Mouse (Mus musculus) WW6 (cell line): ENCODE measurements around the gene Ythdf1.

Experiments
- DNase-seq: peaks from one replicate; pipeline ENCODE4 v3.0.0-alpha.2; 2013; ENCODE audit warnings: low read depth, low spot score

The Ythdf1 gene

DNA sequence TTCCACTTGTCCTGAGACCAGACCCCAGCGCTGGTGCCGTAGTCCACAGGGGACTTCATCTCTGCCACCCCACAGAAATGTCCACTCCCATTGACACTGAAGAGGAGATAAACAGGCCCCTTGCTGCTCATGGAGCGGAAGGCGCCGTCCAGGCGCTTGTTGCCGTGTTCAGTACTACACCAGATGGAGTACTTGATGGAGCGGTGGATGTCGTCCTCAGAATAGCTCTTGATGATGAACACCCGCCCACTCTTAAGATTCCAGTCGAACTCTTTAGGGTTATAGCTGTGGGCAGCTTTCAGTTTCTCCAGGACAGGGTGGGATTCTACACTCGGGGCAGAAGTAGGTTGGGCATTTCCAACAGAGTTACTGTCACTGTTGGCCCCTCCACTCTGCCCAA, 9.8 kb downstream of the Ythdf1 start:
- no peak for DNase-seq

DNA sequence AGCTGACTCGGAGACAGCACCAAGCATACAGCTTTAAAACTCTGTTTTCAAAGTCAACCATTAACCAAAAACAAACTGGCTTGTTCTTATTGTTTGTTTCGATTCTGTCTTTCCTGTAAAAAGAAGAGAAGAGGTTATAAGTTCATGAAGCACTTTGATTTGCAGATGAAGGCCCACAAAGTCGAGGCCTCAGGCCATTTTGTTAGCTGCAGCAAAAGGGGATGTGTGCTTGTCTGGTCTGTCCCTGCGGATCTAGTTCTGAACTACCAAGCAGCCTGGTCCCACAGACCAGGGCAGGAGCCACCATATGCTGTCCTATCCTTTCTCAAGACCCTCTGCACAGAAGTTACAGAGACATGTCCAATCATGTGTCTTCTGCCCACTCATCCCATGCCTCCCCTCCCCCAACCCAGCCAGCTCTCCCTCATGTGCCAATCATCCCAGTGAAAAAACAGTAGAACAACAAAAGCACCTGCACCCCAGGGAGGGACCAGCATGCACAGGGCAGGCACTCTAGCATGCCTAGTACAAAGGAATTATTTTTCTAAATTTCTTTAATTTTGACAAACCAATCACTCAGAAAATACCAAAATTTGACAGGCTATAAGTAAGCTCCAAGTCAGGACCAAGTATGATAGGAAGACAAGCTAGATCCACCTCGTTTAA, 15.1 kb downstream of the Ythdf1 start:
- no peak for DNase-seq

DNA sequence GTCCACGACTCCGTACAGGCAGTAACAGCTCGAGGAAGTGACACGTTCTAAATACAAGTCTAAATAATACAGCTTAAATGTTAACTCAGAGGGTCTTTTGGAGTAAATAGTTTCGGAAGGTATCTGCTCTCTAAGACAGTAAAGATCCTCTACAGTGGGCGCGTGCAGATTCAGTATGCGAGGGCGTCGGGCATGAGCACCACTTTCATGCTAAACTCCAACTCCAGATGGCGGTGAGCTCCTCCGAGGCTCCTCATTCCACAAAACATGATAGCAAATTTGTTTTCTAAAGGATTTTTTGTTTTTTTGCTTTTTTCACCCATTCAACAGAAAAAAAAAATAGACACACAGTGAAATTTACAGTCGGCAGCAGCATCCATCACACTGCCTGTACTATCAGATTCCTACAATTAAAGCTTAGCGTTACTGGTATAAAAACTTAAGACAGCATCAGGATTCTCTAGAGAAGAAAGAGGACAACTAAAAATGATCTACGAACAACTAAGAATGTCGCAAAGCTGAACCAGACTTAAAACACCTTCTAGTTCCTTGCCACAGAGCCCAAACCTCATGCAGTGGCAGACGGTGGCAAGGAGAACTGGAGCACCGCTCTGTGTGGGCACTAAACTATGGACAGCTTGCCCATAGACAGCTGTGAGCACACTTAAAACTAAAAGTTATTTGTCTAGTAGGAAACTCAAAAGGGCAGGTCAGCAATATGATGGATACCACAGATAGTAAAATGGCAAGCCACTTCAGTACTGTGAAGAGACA, 16.1 kb downstream of the Ythdf1 start:
- no peak for DNase-seq

- DNase-seq: no peak
These were observed 18.7 kb downstream of the Ythdf1 start for GRCm38 (mm10) chr2:180902086-180902485.

DNA sequence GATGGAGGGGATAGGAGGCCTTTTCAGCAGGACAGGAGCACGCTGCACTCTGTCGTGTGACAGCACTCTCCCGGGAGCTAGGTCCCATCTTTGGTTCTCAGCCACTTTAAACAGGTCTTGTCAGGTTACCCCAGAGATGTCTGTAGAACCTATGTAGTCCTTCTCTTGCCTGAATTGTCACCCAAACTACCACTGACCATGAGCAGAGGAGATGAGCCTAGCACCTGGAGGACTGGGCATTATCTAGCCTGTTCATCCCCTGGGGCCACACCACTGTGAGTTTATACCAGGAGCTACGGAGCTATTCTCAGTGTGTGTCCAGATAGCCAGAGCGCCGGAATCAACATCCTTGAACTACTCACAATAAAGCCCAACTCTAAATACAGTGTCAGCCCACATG, 22.9 kb downstream of the Ythdf1 start:
- DNase-seq: no peak

DNA sequence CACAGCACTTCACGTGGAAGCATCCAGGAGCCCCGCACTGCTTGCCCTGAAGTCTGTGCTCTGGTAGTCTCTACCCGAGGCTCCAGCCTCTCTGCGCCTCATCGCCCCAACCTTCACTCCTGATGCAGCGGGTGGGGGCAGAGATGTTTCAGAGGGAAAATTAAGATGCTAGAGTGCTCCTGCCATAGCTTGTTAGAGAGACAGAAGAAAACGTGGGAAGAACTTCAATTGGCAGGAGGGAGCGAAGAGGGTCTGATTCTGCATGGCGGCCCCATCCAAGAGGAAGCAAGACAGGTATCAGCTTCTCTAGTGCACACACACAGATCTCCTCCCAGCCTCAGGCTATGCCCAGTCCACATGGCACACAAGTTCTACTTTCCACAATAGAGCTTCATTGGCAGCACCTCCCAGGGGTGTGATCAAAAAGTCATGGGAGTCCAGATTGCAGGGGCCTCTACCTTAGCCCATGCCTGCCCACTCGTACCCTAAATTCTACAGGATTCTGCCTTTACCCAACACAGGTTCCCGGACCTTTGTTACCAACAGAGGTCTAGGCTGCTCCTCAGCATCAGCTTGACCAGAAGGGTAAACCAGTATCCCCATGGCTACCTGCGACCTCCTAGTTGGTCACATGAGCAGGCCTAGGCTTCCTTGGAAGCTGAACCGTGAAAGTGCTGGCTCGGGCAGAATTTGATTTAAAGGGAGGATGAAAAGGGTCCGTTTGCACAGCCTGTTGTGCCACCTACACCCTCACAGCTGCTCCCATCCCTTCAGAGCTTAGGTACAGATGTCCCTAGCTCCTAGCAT, 23.7 kb downstream of the Ythdf1 start:
- DNase-seq: no peak

- no peak for DNase-seq
These were observed 24.8 kb downstream of the Ythdf1 start for GRCm38 (mm10) chr2:180895837-180896525.

GRCm38 (mm10) chr2:180895321-180895720, 25.4 kb downstream of the Ythdf1 start:
- no peak for DNase-seq

DNA sequence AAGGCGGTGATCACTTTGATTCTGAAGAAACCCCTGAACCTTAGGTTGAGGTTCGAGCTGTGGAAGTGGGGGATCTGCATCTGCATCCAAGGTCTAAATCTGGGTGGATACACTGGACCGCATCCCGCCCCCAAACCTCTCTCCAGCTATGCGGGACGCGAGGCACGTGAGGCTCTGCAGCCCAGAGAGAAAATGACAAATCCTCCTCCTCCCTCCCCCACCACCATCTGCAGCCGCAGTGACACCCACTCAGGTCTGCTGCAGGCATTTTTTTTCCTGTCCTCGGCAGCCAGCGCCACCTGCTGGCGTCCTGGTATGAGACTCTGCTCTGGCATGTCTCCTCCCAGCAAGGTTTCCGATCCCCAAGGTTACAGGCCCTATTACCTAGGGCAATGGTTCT, 26.0 kb downstream of the Ythdf1 start:
- DNase-seq: peak; percentile 70

GRCm38 (mm10) chr2:180894029-180894623, 26.6 kb downstream of the Ythdf1 start:
- DNase-seq: no peak

DNA sequence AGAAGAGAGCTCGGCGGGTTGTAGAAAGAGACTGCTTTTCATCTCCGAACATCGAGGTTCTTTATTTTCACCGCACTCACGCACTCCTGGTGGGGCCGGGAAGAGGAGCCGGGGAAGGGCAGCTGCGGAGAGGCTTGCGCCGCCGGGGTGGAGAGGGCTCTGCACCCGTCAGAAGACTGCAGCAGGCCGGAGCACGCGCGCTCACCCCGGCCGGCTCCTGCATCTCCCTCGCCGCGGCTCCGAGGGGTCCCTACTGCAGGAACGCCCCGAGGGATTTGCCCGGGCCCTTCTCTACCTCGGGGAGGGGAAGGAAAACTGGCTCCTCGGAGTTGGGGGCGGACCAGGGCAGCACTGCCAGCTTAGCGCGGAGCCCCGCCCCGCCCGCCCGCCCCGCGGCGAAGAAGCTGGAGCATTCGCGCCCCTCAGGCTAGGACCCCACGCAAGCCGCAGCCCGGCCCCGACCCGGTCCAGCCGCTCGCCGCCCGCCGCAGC, 27.2 kb downstream of the Ythdf1 start:
- DNase-seq: no peak

GRCm38 (mm10) chr2:180892841-180893521, 27.8 kb downstream of the Ythdf1 start:
- no peak for DNase-seq

DNA sequence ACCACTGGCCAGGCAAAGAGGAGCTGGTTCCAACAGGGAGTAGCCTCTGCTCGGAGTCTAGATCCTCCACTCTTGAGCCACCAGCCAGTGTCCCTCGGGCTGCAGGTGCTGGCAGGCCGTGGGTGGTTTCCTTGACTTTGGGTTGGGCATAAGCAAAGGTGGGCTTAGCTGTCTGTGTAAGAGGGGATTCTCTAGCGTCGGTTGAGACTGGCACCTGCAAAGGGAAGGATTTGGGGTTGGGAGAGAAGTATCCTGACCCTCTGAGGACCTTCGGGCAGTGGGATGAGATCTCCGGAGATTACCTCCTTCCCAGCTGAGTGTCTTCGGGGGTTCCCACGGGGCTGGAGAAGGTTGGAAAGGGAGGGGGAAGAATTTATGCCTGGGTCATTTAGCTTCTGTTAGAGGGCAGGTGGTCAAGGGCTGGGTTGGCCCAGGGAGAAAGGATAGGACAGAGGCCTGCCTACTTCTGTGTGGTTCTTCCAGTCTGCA, 28.9 kb downstream of the Ythdf1 start:
- DNase-seq: no peak

DNA sequence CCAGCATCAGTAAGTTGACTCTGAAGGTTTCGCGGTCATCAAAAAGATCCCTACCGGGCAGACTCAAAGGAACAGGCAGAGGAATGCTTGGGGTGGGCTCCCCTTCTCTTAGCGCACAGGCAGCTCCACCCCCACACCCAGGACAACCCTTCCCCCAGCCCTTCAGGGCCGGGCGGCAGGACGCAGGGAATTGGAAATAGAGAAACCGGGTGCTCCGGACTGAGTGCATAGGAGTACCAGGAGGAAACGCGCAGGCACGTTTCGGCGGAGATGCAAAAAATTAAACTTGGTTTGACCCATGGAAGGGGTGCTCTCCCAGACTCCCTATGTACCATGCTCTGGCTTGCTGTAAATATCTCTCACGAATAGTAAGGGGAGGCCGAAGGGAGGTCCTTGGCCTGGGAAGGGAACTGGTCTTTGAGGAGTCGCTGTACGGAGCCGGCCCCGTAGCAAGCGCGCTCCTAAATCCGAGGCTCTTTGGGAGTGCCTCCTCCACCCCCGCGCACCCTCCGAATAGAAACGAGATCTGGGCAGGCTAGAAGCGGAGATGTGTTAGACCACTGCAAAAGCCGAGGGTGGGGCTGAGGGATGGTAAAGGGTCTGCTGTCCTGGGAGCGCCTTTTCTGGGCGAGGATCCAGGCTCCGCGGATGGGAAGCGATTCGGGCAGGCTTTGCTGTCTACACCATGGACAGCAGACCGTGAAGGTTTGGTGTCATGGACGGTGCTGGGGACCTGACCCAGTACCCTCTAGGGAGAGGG, 29.5 kb downstream of the Ythdf1 start:
- no peak for DNase-seq

DNA sequence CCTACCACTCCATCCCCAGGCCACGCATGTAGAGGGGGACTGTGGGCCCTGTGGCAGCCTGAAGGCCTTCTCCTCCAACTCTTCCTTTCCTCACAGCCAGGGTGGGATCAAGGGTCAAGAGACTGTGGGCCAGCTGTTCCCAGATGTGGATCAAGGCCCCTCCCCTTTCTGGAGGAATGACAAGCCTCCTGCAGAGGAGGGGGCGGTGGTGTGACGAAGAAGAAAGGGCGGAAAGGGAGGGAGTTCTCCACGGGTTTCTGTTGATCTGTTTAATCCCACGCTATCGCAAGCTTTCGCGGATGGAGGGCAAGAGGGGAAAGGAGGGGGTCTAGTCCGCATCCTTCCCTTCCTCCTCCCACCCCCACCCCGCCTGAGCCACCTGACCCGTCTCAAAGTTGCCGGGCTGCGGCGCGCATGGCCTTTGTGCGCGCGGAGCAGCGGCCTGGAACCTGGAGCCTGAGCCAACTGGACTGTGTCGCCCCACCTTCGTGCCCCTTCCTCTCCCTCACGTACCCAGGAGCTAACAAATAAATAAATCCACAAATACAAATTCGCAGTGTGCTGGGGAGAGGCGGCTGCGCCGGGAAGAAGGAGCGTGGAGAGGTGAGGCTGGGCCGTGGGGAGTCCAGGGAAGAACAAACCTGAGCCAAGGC, 30.2 kb downstream of the Ythdf1 start:
- DNase-seq: no peak

DNA sequence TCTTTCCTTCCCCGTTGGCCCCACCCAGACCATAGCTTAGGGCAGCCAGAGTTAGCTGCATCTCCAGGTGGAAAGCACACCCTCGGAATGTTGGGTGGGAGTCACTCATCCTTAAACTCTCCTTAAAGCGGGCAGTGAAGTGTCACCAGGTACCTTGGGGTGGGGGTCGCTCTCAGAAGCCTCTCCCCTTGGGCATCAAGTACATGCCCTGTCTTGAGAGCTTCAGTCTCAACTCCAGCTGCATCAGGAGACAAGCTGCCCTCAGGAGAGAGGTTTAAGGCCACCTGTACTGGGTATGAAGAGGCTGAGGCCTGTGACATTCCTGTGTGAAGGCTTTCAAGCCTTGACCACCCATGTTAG, 30.8 kb downstream of the Ythdf1 start:
- DNase-seq: no peak

GRCm38 (mm10) chr2:180889271-180889920, 31.4 kb downstream of the Ythdf1 start:
- no peak for DNase-seq

DNA sequence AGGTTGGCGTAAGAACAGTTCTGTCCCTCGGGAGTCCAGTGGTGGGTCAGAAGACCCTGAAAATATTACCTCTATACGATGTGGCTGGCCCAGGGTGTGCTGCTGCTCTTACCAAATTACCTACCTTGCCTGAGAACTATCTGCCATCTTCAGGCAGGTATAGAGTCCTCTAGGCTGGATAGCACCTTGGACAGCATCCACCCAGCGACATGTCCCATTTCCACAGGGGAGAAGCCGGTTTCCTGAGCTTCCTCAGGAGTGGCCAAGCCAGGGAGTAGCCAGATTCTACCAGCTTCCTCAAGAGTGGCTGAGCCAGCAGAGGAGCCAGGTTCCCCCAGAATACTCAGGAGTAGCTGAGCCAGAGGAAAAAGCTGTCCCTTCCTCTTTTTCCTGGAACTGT, 35.5 kb downstream of the Ythdf1 start:
- no peak for DNase-seq

DNA sequence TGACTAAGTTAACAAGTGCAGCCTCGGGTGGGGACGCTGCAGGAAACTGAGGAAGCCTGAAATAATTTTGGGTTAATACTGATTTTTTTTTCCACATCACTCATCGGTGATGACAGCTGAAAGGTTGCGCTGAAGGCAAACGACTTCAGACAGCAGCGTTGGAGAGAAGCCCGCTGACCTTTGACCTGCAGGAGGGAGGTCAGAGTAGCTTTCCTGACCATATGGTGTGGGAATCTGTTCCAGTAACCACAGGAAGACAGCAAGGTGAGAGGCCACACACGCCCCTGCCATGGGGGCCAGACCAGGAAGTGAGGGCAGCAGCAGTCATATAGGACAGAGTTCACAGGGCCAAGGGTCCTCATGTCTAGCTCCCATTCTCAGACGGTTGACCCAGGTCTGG, 39.5 kb downstream of the Ythdf1 start:
- no peak for DNase-seq
